Mouse (Mus musculus): ENCODE measurements around the gene Ces2h.

- TF ChIP-seq POLR2A (IDR thresholded peaks at IDR 0.05; ENCODE audit: control insufficient read depth, extremely low read depth, insufficient read depth, low read length, poor library complexity) (no peak), CTCF (IDR thresholded peaks at IDR 0.05; ENCODE audit: borderline replicate concordance, control insufficient read depth, extremely low read depth, insufficient read depth, low read length, poor library complexity) (no peak)
These were observed 68.3 kb downstream of the Ces2h start for GRCm38 (mm10) chr8:105068971-105069370.
